Mouse (Mus musculus) natural killer cell, adult 2 months (primary cell): Measurements from ENCODE around the gene Litaf.

Source experiments
- DNase-seq, 2 experiments: peaks; one replicate each; pipeline ENCODE4 v3.0.0; 2022; ENCODE audit warnings: low spot score in 2 of 2

The Litaf gene

GRCm38 (mm10) chr16:11066833-11067191 lies 855 bp upstream of the Litaf start:
- no peak for DNase-seq

GRCm38 (mm10) chr16:11065431-11065830 lies 526 bp downstream of the Litaf start:
- DNase-seq: no peak

GRCm38 (mm10) chr16:11064742-11065141 lies 1.2 kb downstream of the Litaf start:
- DNase-seq: no peak

- no peak for DNase-seq
Measured at GRCm38 (mm10) chr16:11064341-11064740, 1.6 kb downstream of the Litaf start.

- DNase-seq: no peak
Measured at GRCm38 (mm10) chr16:11062794-11063721, 2.9 kb downstream of the Litaf start.

- DNase-seq: no peak
Measured at GRCm38 (mm10) chr16:11060645-11061044, 5.3 kb downstream of the Litaf start, which contains the start of gene Snn. Gene Snn, plus strand, starts transcription at chr16:11060945.

- no peak for DNase-seq
Measured at GRCm38 (mm10) chr16:11055916-11056315, 10.0 kb downstream of the Litaf start.

- DNase-seq: no peak
Measured at GRCm38 (mm10) chr16:11054871-11055270, 11.1 kb downstream of the Litaf start.

- DNase-seq: peak in 1 of 2 experiments; percentile 44
Measured at GRCm38 (mm10) chr16:11054409-11054808, 11.5 kb downstream of the Litaf start.

- no peak for DNase-seq
Measured at GRCm38 (mm10) chr16:11051134-11051533, 14.8 kb downstream of the Litaf start.

GRCm38 (mm10) chr16:11050226-11050625 lies 15.7 kb downstream of the Litaf start:
- no peak for DNase-seq

GRCm38 (mm10) chr16:11047130-11047529 lies 18.8 kb downstream of the Litaf start:
- no peak for DNase-seq

- no peak for DNase-seq
Measured at GRCm38 (mm10) chr16:11046437-11046836, 19.5 kb downstream of the Litaf start.

GRCm38 (mm10) chr16:11043239-11043638 lies 22.7 kb downstream of the Litaf start:
- no peak for DNase-seq

- DNase-seq: no peak
Measured at GRCm38 (mm10) chr16:11040603-11041002, 25.4 kb downstream of the Litaf start.

- peak; percentile 32 to 64 for DNase-seq
Measured at GRCm38 (mm10) chr16:11035790-11036431, 30.0 kb downstream of the Litaf start.

GRCm38 (mm10) chr16:11035273-11035672 lies 30.7 kb downstream of the Litaf start:
- DNase-seq: no peak

- peak; percentile 75 to 85 for DNase-seq
Measured at GRCm38 (mm10) chr16:11034193-11034803, 31.7 kb downstream of the Litaf start.

- DNase-seq: no peak
Measured at GRCm38 (mm10) chr16:11031320-11031719, 34.6 kb downstream of the Litaf start.

GRCm38 (mm10) chr16:11030844-11031243 lies 35.1 kb downstream of the Litaf start:
- no peak for DNase-seq

GRCm38 (mm10) chr16:11028206-11028605 lies 37.8 kb downstream of the Litaf start:
- no peak for DNase-seq

- no peak for DNase-seq
Measured at GRCm38 (mm10) chr16:11024841-11025240, 41.1 kb downstream of the Litaf start.
